Mouse (Mus musculus) heart, adult 2 months (tissue): Measurements from ENCODE around the gene 1700057G04Rik.

Source experiments
- CTCF ChIP-seq: fragments of 200-600 bp; IDR thresholded peaks from 2 replicates; pipeline ENCODE4 v1.8.1; 2022; ENCODE audit warnings: antibody characterized with exemption, mild to moderate bottlenecking, moderate library complexity
- EP300 ChIP-seq: fragments of 200-500 bp; IDR thresholded peaks from 2 replicates; pipeline ENCODE4 v1.6.1; 2011; ENCODE audit warnings: low read depth, low read length, control low read depth; ENCODE audit not compliant: insufficient read depth

DNA sequence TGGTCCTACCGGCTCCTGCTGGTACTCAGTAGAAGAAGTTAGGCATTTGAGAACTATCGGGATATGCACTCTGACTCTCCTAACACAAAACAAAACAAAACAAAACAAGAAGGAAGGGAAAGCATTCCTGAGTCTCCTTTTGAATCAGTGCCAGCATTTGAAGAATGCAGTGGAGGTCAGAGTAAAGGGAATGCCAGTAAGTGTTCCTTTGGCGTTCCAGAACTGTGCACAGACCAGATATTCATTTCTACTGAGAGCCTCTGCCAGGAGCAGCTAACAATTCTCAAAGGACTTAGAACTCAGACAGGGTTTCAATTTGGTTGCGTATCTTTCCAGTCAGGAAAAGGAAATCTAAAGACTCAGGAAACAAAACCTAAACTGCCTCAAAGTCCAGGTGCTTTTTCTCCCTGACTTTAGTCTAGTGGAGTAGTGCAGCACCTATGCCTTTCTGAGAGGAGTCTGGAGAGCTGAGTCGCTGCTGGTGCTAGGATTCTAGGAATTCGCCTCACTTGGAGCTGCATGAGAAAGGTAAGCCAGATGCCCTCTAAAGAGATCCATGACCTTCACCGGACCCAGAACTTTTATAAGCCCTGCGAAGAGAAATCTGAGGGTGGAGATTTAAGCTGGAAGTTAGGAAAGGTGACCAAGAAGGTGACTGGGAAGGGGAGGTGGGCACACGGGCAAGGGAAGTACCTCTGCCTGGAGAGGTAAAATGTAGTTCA, 33.5 kb upstream of the 1700057G04Rik start, which contains the start of gene Plscr2:
- TF ChIP-seq CTCF (no peak), EP300 (no peak)
